Mouse (Mus musculus) urinary bladder, postnatal 36 days (tissue): ENCODE results near the gene Chrnb4.

Experiments used
- DNase-seq, 2 experiments: peaks; one replicate each; pipeline ENCODE4 v3.0.0; 2022; ENCODE audit warnings: low spot score in 2 of 2, mixed read lengths in 1 of 2

Gene Chrnb4

DNA sequence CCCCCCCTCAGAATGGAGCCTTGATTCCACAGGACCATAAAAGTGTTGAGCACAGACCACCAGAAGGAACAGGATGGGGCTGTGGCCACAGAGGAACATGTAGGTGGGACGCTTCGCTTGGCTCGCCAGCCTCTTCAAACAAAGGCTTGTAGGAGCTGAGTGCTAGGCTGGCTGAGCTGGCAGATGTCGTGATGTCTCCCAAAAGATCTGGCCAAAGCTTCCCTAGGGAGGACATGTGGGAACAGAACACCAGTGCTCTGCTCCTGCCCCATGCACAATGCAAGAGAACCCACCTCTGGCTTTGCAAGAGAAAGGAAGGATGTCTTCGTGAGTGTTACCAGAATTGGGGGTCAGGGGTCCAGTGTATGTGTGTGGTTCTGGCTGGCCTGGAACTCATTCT lies 25.3 kb downstream of the Chrnb4 start:
- no peak for DNase-seq

DNA sequence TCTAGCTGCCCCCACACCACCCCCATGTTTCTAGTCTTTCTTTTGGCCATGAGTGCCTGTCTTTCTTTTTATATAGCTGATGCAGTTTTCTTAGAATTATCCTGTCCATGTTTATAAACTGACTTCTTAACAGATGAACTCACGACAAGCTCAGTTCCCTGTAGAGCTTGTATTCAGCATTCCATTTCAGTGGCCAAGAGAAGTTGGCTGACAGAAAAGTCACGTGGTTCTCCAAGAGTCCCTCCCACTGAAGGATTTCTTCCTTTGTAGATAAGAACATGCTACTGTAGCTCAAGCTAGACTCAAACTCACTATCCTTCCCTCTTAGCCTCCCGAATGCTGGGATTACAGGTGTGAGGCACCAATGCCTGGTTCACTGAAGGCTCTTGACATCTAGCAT lies 31.7 kb downstream of the Chrnb4 start:
- no peak for DNase-seq

DNA sequence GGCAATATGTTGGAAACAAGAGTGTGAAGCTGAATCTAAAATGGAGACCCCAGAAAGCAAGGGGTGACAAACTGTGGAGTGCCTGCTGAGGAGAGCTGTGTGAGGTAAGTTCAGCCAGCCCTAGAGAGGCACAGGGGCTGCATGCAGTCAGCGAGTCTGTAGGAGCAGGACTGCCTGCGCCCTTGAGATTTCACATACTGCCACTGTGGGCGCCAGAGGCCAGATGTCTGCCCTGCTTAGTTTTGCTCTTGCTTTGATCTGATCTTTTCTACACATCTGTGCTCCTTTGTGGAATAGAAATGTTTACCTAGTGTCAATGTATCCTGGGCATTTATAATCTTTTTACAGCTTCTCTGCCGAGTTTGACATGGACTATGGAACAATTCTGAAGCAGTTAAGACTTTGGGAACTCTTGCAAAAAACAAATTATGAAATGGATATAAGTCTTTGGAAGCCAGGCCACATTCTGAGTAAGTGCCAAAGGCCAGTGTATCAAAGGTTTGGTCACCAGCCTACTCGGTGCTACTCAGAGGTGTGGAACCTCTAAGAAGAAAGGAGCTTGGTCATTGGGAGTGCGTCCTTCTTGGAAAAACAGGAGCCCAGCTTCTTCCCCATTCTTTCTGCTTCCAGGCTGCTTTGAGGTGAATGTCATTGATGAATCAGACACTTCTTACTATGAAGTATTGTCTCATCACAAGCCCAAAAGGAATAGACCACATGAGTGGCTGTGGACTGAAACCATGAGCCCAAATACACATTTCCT lies 37.8 kb downstream of the Chrnb4 start:
- no peak for DNase-seq

DNA sequence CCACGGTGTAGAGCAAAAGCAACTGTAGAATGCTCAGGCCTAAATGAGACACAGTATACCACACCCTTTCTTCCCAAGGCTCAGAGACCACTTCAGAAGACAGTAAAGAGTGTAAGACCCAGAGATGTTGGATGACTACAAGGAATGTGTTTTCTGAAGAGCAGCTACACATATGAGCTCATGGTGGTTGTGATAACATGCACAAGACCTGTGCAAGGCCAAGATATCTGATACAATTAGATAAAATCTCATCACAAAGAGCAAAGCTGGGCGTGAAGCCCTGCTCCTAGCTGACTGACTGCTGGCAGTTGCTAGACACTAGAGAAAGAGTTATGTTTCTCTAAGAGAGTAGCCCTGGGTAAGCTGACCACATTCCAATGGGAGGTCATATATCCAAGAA lies 38.9 kb downstream of the Chrnb4 start:
- DNase-seq, result no peak

DNA sequence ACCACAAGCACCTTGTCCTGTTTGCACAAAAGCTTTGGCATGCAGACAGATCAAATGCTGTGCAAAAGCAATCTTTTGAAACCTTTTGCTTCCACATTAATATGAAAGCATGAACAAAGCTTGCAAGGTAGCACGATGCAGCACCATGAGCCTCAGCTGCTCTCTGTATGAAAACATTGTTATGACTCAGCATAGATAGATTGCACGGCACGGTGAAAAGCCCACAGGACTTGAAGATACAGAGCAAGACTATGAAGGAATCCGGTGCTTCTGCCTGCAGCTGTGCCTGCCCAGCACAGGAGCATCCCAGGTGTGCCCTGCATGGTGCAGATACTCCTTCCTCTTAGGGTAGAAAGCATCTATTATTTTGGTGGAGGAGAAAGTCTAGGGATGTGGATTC lies 45.0 kb downstream of the Chrnb4 start:
- DNase-seq, result no peak

DNA sequence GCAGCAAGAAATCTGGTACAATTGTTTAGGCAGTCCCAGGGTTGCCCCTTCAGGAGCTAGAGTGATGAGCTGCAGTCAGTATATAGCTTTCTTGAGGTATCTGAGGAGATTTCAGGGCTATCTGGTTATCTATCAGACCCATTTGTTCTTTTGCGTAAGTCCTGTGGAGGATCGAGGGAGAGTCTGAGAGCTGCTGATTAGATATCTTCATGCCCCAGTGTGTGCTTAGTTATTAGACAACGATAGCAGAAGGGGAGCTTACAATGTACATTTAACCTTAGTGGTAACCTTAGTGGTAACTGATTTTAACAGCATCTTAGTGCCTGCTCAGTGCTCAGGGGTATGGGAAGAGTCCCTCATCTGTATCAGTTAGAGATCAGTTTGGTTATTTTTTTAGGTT lies 52.9 kb downstream of the Chrnb4 start:
- no peak for DNase-seq

DNA sequence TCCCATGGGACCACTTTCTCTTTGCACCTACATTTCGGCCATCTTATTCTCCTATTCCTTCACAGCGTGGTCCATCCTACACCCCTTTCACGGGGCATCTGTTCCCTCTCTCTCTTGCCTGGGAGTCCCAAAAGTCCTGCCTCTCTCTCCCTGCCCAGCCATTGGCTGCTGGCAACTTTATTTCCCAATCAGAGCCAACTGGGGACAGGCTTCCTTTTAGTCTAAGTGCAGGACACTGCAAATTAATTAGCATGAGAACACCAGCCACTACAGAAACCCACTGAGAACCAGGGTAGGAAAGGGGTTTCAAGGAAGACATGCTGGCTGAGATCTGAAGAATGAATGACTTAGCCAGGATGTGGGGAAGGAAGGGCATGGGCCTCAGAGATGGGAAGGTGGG lies 54.2 kb downstream of the Chrnb4 start:
- no peak for DNase-seq

DNA sequence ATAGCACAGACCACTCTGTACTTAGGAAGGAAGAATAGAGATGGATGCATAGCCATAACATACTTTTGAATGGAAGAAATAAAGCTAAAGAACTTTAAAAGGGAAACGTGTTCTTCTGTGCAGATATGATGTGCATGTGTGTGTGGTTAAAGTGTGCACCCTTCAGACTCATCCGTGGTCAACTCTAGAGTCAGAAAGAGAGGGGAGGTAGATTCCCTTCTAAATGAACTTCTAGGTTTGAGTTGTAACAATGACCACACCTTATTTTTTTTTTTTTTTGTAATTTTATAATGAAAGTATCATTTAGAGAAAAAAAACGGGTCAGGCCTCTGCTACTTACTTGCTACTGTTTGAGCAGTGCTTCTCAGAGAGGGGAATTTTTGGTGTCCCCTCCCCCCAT lies 58.2 kb downstream of the Chrnb4 start:
- no peak for DNase-seq

DNA sequence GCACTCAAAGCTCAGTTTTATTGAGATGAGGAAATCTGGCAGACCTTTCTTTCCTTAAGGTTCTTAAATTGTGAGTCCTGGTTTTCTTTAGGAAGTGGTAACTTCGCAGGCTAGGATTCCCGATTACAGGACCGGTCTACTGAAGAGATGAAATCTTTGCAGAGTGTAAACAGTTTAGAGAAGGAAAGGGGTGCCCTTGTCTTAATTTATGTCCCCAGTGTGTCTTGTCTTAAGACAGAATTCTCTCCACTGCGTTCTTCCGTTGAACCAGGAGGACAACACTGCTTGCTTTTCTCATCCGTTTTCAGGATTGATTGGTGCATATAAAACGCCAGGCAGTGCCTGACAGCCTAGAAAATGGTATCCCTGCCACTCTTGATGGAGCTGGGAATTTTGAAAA lies 66.2 kb downstream of the Chrnb4 start:
- DNase-seq, result no peak

DNA sequence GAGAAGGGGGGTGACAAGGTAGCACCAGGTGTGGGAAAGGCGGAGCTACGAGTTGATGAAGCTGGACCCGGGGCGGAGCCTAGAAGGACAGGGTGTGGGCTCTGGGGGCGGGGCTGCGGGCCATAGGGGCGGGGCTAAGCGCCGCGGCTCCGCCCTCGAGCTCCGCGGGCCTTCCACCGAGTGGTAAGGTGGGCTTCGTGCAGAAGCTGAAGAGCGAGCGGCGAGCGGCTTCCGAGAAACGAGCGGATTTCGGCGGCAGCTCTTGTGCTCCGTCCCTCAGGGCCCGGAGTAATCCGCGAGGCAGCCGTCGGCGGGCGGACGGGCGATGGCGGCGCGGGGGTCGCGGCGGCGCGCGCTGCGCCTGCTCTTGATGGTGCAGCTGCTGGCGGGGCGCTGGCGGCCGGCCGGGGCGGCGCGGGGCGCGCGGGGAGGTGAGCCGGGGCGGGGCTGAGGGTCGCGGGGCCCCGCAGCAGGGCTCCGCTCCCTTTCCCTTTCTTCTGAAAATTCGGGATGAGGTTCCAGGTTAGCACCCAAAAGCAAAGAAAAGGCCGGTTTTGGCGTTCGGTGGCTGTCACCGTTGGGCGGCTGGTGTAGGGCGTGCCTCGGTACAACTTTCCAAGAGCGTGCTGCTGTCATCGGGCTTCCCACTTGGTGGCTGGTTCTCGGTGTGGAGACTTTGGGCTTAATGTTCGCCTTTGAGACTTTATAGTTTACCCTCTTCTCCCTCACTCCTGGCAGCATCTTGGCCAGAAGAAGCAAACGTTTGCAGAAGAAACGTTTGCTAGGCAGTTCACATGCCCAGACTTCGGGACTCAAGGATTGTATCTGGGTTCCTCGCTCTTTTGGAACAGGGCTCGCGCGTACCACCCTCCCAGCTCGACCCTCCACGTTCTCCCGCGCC lies 67.0 kb downstream of the Chrnb4 start:
- peak in 1 of 2 experiments; percentile 4 for DNase-seq

DNA sequence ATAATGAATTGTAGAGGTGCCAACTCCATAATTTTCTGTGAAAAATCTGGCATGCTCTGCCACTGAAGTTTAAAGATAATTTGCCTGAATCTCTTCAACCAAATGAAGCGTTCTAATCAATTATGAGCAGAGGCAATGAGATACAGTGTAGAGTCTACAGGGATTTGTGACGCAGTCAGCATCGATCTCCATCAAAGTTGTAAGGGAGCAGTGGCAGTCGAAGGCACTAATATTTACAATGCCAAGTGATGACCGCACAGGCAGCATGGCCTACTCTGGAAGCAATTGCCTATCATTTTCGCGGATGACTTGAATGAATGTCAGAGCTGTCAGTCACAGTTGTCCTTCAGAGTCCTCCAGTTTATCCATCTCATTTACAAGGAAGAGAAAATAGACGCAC lies 67.9 kb downstream of the Chrnb4 start, which contains the start of gene Chrna5:
TSS of gene Chrna5 (plus strand) at position 207 of the 400 bp plus-strand sequence.
- DNase-seq, result no peak
